Mouse (Mus musculus) lung, postnatal 25 days (tissue): ENCODE measurements around the gene Ube2l6.

Source experiments
- DNase-seq: peaks from one replicate; pipeline ENCODE4 v3.0.0; 2022; ENCODE audit warnings: low spot score

Ube2l6 gene

DNA sequence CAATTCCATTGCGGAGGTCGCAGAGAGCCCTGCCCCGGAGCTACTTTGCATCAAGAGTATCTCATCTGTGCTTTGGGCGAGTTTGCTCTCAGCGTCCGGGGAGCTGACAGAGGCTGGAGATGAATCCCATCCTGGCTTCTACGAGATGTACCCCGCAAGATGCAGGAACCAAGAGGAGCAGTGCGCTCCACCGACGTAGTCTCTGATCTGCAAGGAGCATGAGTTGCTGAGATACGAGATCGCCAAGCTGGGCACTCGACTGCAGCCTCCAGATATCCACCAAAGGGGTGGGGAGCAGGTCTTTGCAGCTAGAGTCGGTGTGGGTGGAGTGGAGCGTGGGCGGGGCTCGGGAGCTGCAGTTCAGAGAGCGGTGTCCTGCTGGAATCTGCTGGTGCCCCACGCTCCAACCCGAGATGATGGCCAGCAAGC, at the start of gene Ube2l6:
TSS of gene Ube2l6 (plus strand) at position 336 of the 429 bp plus-strand sequence.
- DNase-seq: peak; percentile 70

DNA sequence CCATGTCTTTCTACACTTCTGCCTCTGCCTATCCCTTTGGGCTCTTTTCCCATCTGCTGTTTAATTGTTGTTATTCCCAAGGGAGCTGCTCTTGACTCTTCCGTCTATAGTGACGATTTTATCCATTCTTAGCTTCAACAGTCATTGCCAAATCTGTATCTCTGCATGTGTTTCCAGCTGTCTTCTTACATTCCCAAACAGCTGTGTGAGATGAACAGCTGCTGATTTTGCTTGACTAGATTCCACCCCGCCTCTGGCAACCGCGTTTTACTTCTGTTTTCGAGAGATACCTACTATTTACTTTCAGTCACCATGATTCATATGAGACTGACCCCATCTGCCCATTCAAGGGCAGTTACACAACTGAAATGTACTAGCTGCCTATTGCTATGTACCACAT, 48.5 kb upstream of the Ube2l6 start:
- DNase-seq: peak; percentile 58

DNA sequence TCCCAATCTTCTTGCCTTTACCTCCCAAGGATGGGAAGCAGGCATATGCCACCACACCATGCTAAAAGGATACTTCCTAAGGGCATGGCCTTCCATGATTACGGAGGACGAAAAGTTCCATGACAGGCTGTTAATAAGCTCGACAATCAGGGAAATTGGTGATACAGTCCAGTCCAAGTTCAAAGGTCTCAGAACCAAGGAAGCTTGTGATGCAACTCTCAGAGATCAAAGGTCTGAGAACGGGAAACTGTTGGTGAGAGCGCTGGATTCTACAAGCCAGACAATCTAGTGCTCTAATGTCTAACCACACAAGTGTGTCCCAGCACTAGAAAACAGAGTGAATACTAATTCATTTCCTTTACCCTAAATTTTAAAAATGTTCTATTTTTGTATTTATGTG, 42.4 kb upstream of the Ube2l6 start:
- DNase-seq: no peak

DNA sequence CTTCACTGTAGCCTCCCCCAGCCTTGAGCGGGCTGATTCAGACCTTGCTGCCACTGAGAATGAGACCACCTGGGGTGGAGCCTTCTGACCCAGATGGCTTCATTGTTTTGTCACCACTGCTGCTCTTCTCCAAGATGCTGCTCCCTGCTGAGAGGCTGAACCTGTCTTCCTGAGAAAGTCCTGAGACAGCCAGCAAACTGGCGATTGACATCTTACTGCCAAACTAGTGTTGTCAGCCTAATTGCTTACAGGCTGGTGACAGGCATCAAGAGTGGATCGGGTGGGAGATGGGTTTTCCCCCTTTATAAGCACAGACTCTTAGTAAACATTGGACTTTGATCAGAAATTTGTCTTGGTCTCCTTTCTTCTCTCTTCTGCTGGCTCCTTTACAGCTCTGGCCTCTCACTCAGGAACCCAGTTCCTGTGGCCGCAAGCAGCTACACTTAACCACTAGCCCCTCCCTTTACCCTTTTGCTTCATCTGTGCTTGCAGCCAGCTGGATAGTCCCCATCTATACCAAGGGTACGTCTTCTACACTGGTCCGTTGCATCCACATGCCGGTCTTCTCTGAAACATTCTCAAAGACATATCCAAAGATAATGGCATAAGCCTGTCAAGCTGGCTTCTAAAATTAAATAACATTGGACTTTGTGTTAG, 41.5 kb upstream of the Ube2l6 start:
- DNase-seq: no peak

GRCm38 (mm10) chr2:84758542-84759127, 40.0 kb upstream of the Ube2l6 start:
- peak; percentile 72 for DNase-seq

DNA sequence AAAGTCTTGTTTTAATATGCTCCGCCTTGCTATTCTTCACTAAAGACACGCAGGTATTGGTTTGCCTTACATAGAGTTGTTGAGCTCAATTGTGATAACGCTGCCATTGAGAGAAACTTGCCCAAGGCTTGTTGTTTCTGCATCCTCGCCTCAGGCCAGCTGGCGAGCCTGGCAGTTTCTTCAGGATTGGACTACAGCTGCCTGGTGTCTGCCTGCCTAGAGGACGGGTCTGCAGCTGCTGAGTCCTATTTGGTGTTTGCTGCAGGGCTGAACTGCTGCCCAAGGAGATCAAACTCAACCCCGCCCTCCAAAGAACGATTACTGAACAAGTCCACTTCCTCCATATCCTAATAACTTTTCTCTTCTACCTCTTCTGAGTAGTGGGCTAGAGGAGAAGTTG, 37.9 kb upstream of the Ube2l6 start:
- no peak for DNase-seq

DNA sequence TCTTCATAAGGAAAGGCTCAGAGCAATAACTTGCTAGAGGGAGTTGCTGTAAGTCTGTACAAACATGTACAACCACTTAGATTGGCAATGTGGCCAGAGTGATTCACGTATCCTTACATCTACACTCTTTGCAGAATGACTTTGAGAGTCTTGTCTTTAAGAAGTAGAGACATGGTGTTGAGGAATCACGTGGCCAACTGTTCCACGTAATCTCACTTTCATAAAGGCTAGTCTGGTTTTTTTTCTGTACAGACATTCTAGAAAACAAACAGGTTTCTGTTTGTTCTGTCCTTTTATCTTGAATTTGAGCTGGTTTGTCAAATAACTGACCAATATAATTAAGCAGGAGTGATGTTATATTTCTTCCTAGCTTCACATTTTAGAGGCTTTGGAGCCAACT, 37.3 kb upstream of the Ube2l6 start:
- DNase-seq: no peak

DNA sequence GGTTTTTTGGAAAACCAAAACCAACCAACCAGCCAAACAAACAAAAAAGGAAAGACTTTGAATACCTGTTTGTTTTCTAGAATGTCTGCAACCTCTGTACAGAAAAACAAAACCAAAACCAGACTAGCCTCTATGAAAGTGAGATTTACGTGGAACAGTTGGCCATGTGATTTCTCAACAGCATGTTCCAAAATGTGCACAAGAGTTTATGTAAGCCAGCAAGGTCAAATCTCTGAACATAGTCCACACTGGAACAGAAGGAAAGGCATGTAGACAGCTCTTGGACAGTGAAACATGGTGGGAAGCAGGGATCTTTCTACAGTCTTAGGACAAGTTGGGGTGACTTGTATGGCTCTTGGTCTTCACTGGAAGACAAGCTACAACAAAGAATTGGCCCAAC, 36.8 kb upstream of the Ube2l6 start:
- DNase-seq: peak; percentile 10

DNA sequence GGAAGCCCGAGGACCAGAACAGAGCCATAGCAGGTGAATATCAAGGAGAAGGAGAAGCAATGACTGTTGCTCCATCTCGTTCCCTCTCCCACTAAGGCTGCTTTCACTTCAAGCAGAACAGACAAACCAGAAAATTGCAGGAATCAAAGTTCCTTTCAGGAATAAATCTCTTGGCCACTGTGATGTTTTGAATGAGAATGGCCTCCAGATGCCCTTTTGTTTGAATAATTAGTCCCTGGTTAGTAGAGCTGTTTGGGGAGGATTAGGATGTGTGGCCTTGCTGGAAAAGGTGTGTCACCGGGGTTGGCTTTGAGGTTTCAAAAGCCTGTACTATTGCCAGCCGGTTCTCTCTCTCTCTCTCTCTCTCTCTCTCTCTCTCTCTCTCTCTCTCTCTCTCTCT, 36.3 kb upstream of the Ube2l6 start:
- DNase-seq: no peak

DNA sequence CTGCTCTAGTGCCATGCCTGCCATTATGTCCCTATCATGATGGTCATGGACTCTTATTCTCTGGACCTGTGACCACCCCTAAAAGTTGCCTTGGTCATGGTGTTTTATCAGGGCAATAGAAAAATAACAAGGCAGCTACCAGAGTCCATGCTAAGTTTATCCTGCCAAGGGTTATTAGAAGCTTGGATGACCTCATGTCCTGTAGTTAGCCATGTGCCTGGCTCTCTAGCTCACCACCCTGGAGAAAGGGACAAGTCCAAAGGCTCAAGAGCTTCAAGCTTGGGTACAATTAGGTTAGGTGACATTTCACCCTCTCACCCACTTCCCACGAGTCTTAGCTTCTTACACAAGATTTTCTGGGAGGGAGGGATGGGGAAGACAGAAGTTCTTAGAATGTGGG, 35.8 kb upstream of the Ube2l6 start:
- DNase-seq: no peak

DNA sequence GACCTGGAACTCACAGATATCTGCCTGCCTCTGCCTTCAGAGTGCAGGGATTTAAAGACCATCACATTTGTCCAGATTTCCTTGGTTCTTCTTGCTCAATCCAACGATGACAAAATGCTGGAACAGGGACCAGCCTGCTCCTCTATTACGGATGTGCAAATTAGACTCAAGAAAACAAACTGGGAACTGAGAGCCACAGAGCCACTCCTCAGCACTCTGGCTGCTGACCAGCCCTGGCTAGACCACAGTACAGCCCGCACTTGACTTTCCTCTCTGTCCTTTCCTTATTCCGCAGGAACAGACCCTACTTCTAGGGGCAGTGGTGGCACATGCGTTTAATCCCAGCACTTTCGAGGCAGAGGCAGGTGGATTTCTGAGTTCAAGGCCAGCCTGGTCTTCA, 28.1 kb upstream of the Ube2l6 start:
- peak; percentile 24 for DNase-seq

GRCm38 (mm10) chr2:84772454-84772853, 26.2 kb upstream of the Ube2l6 start:
- no peak for DNase-seq

- DNase-seq: no peak
These were observed 25.4 kb upstream of the Ube2l6 start for GRCm38 (mm10) chr2:84773195-84773594.

- DNase-seq: peak; percentile 83
These were observed 23.9 kb upstream of the Ube2l6 start for GRCm38 (mm10) chr2:84774751-84775150.

DNA sequence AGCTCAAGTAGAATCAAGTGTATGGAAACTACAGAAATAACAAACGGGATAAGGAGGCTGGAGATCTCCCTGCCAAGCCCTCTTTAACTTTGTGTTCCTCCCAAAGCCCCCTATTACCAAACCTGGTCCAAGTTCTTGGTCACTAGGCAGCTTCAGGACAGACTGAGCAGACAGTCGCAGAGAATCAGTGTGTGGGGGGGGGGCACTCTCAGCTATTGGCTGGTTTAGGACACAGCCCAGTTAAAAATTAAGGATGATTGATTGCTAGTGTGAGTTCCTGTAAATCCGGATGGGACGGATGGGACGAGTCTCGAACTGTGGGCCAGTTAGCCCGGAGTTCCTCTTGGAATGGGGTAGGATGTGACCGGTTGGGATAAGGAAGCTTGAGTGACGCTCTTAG, 23.4 kb upstream of the Ube2l6 start, which contains the start of gene Serping1:
TSS of gene Serping1 (minus strand) at position 204 of the 400 bp plus-strand sequence.
- DNase-seq: no peak

DNA sequence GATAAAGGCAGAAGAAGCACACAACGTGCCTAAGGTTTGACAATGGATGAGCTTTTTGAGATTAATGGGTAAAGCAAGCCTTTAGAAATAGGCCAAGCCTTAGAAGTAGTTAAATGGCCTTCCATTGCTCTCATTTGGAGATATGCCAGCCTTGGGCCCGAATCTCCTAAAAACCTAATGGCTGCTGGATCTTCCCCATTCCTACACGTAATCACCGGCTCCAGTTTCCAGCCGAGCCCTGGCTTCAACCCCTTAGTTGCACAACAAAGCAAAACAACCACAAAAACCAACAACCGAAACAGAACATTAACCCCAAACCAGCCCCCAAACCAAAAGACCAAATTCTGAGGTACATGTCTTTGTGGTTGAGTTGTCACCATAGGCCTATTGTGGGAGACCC, 23.0 kb upstream of the Ube2l6 start:
- DNase-seq: no peak

GRCm38 (mm10) chr2:84777706-84778105, 20.9 kb upstream of the Ube2l6 start:
- no peak for DNase-seq

GRCm38 (mm10) chr2:84779210-84779609, 19.4 kb upstream of the Ube2l6 start:
- DNase-seq: no peak

DNA sequence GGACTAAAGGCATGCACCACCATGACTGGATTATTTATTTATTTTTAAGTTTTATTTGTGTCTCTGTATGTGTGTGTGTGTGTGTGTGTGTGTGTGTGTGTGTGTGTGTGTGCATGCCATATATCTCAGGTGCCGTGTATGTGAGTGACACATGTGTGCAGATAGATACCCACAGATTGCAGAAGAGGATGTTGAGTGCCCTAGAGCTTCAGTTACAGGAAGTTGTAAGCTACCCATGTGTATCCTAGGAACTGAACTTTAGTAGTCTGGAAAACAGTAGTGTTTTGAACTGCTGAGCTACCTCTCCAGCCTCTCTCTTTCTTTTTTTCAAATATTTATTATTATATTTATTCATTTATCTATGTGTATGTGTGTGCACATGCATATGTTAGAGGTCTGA, 15.3 kb upstream of the Ube2l6 start:
- DNase-seq: no peak

DNA sequence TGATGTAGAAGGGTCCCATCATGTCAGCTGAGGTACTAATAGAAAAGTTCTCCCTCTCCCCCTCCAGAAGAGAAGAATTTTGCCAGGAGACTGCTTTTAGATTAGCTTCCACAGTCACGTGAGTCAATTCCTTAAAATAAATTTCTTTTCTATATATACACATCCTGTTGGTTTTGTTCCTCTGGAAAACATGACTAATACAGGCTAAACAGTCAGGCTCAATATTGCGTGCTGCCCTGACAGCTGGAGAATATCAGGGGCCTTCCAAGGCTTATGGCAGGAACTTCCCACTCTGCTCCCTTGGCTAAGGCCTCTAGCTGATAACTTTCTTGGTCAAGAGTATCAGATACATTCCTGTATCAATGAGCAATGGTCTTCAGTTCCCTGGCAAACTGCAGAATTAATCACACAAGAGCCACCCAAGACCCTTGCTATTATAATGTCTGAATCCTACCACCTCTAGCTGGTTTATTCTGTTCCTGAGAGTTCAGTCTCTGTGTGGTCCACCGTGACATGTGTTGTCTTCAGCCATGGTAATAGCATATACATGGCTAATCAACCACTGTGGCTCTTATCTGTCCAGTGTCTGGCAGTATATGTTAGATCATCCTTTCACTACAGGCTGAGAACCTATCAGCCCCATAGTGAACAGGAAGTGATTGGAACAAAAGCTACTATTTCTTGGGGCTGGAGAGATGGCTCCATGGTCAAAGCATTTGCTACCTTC, 14.6 kb upstream of the Ube2l6 start:
- DNase-seq: no peak

- no peak for DNase-seq
These were observed 10.3 kb upstream of the Ube2l6 start for GRCm38 (mm10) chr2:84788316-84788715.

DNA sequence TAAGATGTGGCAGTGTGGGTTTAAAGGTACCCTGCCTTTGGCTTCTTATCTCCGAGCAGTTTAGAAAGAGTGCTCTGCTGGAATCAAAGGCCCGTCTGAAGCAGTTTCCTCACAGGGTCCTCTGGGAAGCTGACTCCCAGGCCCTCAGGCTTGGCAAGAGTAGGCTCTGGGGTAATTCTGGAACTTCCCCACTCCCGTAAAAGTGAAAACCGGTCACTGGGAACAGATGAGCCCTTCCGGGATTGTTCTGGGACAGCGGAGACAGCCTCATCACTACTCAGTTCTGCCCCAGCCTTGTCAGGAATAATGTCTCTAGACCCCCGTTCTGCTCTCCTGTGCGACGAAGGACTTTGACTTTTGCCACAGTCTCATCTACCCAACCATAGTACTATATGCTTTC, 8.2 kb upstream of the Ube2l6 start:
- no peak for DNase-seq

DNA sequence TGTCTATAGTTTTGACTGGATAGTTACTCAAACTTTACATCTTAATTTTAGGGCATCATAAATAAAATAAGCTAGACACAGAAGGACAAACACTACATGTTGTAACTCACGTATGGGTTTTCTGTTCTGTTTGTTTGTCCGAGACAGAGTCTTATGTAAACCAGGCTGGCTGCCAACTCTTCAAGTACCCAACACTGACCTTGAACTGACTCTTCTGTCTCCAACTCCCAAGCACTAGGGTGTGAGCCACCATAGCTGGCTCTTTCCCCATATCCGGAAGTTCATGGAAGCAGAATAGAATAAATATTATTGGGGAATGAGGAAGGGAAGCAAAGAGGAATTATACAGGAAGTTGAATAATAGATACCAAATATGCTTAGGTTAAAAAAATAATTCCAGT, 6.1 kb upstream of the Ube2l6 start:
- no peak for DNase-seq
